1 mouse cellular context compared by ENCODE assay signal in genomic region chr11:79519878-79520291, GRCm38 (mm10).
A peak's percentile ranks its signal among the peaks of the same experiment; 100 is the strongest.
TF ChIP-seq lines count a peak whose summit lies in the region.

No protein-coding gene starts in this region.

TF ChIP-seq in CH12.LX, 34 proteins besides CTCF, POLR2A, EP300 and RAD21 (continued from another document):
- TF ChIP-seq UBTF (IDR thresholded peaks at IDR 0.05; ENCODE audit: low read depth, low read length): no peak
- TF ChIP-seq POLR2AphosphoS2 (IDR thresholded peaks at IDR 0.05; ENCODE audit: low read depth, low read length): peak; percentile 80; the same call in 1 of the 2 replicates
- peak; percentile 88 for TF ChIP-seq IRF4 (IDR thresholded peaks at IDR 0.05; ENCODE audit: low read depth, low read length)
- TF ChIP-seq ETS1 (conservative IDR thresholded peaks at IDR 0.05; ENCODE audit: low read depth, low read length): peak; percentile 94
- TF ChIP-seq BHLHE40 (IDR thresholded peaks at IDR 0.05; ENCODE audit: low read depth, low read length): peak; percentile 57
- peak; percentile 3; the same call in 1 of the 2 replicates for TF ChIP-seq SMC3 (IDR thresholded peaks at IDR 0.05; ENCODE audit: low read depth, low read length)
- 0 out of 2 replicates have a peak, but pooled peaks have one; percentile 42 for TF ChIP-seq HCFC1 (IDR thresholded peaks at IDR 0.05; ENCODE audit: low read depth, low read length)
